Mouse (Mus musculus) gastrocnemius, adult 8-10 months (tissue): ENCODE data around the gene Vta1. TPM values are rescaled to one million over a fixed set of nuclear protein-coding genes. Genes with fewer than 3 reads are reported as not detected.

Experiments used
- total RNA-seq, 4 experiments: library from RNA; stranded (reverse); gene quantifications; 2 replicates each; pipeline ENCODE4 v1.2.4; 2022

Vta1 gene
- total RNA-seq, 4 experiments from 2014 or later, result 25.1 to 27.3 (median 26.4) TPM

Other genes with a start within 250 kb of the Vta1 start
- 1 to 10 TPM in 3 of 4 experiments, under 1 TPM in 1; 0.56 to 2.0 (median 1.3) TPM for gene Adgrg6, start 159.9 kb downstream of the Vta1 start, total RNA-seq
- 1 to 10 TPM; 1.6 to 2.1 (median 1.9) TPM for gene Nmbr, start within 50 bp of the Vta1 start, total RNA-seq
- not detected for gene Gje1, start 12.7 kb upstream of the Vta1 start, total RNA-seq